Mouse (Mus musculus): ENCODE results near the gene Ppp1r3e. TPM values are rescaled to one million over a fixed set of nuclear protein-coding genes. Genes with fewer than 3 reads are reported as not detected.

Gene Ppp1r3e
- polyA plus RNA-seq (2012; rRNA removed), result 15.7 and 16.1 TPM in 2 replicates

- H3K4me1 ChIP-seq (ENCODE audit: control insufficient read depth, insufficient read depth, low read length), result no peaks in the 10 kb centered on the region; the same call in 1 of the 2 replicates
- no peak for TF ChIP-seq CTCF (IDR thresholded peaks at IDR 0.05; ENCODE audit: extremely low read depth, insufficient read depth, low read length)
- TF ChIP-seq POLR2A (IDR thresholded peaks at IDR 0.05; ENCODE audit: extremely low read depth, insufficient read depth, low read length), result no peak; the same call in 1 of the 2 replicates
- H3K27ac ChIP-seq (ENCODE audit: insufficient read depth, low read length), result peak within 1 kb of the TSS; percentile 91
- peak within 1 kb of the TSS; percentile 72 for H3K4me3 ChIP-seq (ENCODE audit: insufficient read depth, low read length)
These were observed at the start of gene Ppp1r3e for GRCm38 (mm10) chr14:54877048-54877715. Gene Ppp1r3e (minus strand): TSS chr14:54877550.

GRCm38 (mm10) chr14:54926401-54927158 lies 49.2 kb upstream of the Ppp1r3e start:
- Histone ChIP-seq H3K4me3 (ENCODE audit: insufficient read depth, low read length) (peak overlapping the region; percentile 56), H3K27ac (ENCODE audit: insufficient read depth, low read length) (0 out of 2 replicates have a peak overlapping the region, but pooled peaks have one; percentile 54), H3K4me1 (ENCODE audit: control insufficient read depth, insufficient read depth, low read length) (no peaks in the 10 kb centered on the region)
- TF ChIP-seq POLR2A (IDR thresholded peaks at IDR 0.05; ENCODE audit: extremely low read depth, insufficient read depth, low read length), result 0 out of 2 replicates have a peak, but pooled peaks have one; percentile 27
- TF ChIP-seq CTCF (IDR thresholded peaks at IDR 0.05; ENCODE audit: extremely low read depth, insufficient read depth, low read length), result no peak

- Histone ChIP-seq H3K4me3 (ENCODE audit: insufficient read depth, low read length) (peak within 1 kb of the TSS; percentile 56), H3K27ac (ENCODE audit: insufficient read depth, low read length) (peak within 1 kb of the TSS; percentile 75; the same call in 1 of the 2 replicates), H3K4me1 (ENCODE audit: control insufficient read depth, insufficient read depth, low read length) (no peaks in the 10 kb centered on the region)
- TF ChIP-seq CTCF (IDR thresholded peaks at IDR 0.05; ENCODE audit: extremely low read depth, insufficient read depth, low read length), result no peak
- TF ChIP-seq POLR2A (IDR thresholded peaks at IDR 0.05; ENCODE audit: extremely low read depth, insufficient read depth, low read length), result no peak
These were observed 48.3 kb upstream of the Ppp1r3e start, which contains the start of gene Efs for GRCm38 (mm10) chr14:54925349-54926342. Gene Efs (minus strand): TSS chr14:54926126.

- H3K27ac ChIP-seq (ENCODE audit: insufficient read depth, low read length), result no peak overlapping the region
- H3K4me3 ChIP-seq (ENCODE audit: insufficient read depth, low read length), result 0 out of 2 replicates have a peak overlapping the region, but pooled peaks have one; percentile 2
- no peaks in the 10 kb centered on the region for H3K4me1 ChIP-seq (ENCODE audit: control insufficient read depth, insufficient read depth, low read length)
- no peak for TF ChIP-seq POLR2A (IDR thresholded peaks at IDR 0.05; ENCODE audit: extremely low read depth, insufficient read depth, low read length)
- TF ChIP-seq CTCF (IDR thresholded peaks at IDR 0.05; ENCODE audit: extremely low read depth, insufficient read depth, low read length), result no peak
These were observed 47.4 kb upstream of the Ppp1r3e start for GRCm38 (mm10) chr14:54924641-54925348.

- H3K4me3 ChIP-seq (ENCODE audit: insufficient read depth, low read length), result no peak overlapping the region
- H3K4me1 ChIP-seq (ENCODE audit: control insufficient read depth, insufficient read depth, low read length), result no peaks in the 10 kb centered on the region
- TF ChIP-seq POLR2A (IDR thresholded peaks at IDR 0.05; ENCODE audit: extremely low read depth, insufficient read depth, low read length) (no peak), CTCF (IDR thresholded peaks at IDR 0.05; ENCODE audit: extremely low read depth, insufficient read depth, low read length) (no peak)
- H3K27ac ChIP-seq (ENCODE audit: insufficient read depth, low read length), result no peak overlapping the region
These were observed 42.8 kb upstream of the Ppp1r3e start for GRCm38 (mm10) chr14:54920076-54920685.

- H3K4me1 ChIP-seq (ENCODE audit: control insufficient read depth, insufficient read depth, low read length), result peaks cover 12% of the 10 kb centered on the region
- H3K27ac ChIP-seq (ENCODE audit: insufficient read depth, low read length), result peak overlapping the region; percentile 88
- H3K4me3 ChIP-seq (ENCODE audit: insufficient read depth, low read length), result peak overlapping the region; percentile 95
- TF ChIP-seq POLR2A (IDR thresholded peaks at IDR 0.05; ENCODE audit: extremely low read depth, insufficient read depth, low read length), result no peak
- TF ChIP-seq CTCF (IDR thresholded peaks at IDR 0.05; ENCODE audit: extremely low read depth, insufficient read depth, low read length), result no peak
These were observed 36.0 kb upstream of the Ppp1r3e start for GRCm38 (mm10) chr14:54913343-54913742.

GRCm38 (mm10) chr14:54912886-54913285 lies 35.5 kb upstream of the Ppp1r3e start, which contains the start of gene Slc22a17:
Gene Slc22a17 (minus strand): TSS chr14:54913132.
- TF ChIP-seq CTCF (IDR thresholded peaks at IDR 0.05; ENCODE audit: extremely low read depth, insufficient read depth, low read length) (no peak), POLR2A (IDR thresholded peaks at IDR 0.05; ENCODE audit: extremely low read depth, insufficient read depth, low read length) (peak; percentile 99)
- Histone ChIP-seq H3K27ac (ENCODE audit: insufficient read depth, low read length) (peak within 1 kb of the TSS; percentile 88), H3K4me3 (ENCODE audit: insufficient read depth, low read length) (peak within 1 kb of the TSS; percentile 95), H3K4me1 (ENCODE audit: control insufficient read depth, insufficient read depth, low read length) (peaks cover 12% of the 10 kb centered on the region)
